Mouse (Mus musculus): ENCODE results near the gene Fkbp5. TPM values are rescaled to one million over a fixed set of nuclear protein-coding genes. Genes with fewer than 3 reads are reported as not detected.
A peak's percentile ranks its signal among the peaks of the same experiment; 100 is the strongest.
"Not testable (repeated sequence)": the region's sequence is repeated elsewhere in the genome, so short reads cannot be mapped to it uniquely, and the experiment has no call there.

Gene Fkbp5
- polyA plus RNA-seq, 1 experiment from 2014 or later: 16.2 TPM

DNA sequence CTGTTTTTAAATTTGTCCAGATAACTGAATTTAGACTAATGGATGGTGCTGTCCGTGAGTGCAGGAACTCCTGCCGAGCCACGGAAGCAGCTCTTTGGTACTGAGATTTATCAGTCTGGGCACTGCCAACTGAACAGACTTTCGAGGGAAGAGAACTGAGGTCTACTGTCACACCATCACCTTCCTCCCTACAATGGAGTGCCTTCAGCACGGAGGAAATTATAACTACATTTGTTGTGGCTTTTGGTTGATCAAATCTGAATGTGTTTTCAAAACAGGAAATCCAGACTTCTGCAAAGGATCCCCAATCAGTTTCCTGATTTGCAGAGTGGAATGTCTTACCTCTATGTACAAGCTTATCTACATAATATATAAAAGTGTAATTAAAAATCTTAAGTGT, 99.6 kb downstream of the Fkbp5 start:
- Histone ChIP-seq H3K27me3 (no peaks in the 10 kb centered on the region), H3K9me3 (replicated peaks) (no peaks in the 10 kb centered on the region), H3K4me2 (no peak overlapping the region), H3K27ac (no peak overlapping the region), H3K36me3 (no peaks in the 10 kb centered on the region), H3K4me3 (no peak overlapping the region), H3K9ac (no peak overlapping the region), H3K4me1 (replicated peaks) (peaks cover 18% of the 10 kb centered on the region)
- no peak for ATAC-seq (replicated peaks; ENCODE audit: insufficient number of reproducible peaks, insufficient read depth, low FRiP score, low read depth)
- WGBS: 84% methylated on average over 5 of the region's 5 CpGs

DNA sequence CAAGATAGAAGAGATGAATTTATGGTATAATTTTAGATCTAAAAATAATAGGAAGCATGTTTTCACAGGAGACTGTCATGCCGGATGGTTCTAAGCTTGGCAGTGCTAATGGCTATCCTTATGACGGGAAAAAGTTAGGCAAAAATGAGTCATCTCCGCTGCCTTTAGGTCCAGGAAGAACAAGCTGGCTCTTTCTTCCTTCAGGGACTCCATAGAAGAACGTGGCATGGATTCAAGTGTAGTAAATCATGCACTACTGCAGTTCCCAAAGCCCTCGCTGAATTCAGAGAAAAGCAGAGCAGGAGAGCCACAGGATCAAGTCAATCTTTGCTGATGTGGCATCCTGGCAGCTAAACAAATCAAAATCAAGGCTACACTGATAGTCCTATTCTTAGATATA, 102.1 kb downstream of the Fkbp5 start:
- ATAC-seq (replicated peaks; ENCODE audit: insufficient number of reproducible peaks, insufficient read depth, low FRiP score, low read depth): no peak
- H3K4me3 ChIP-seq: no peak overlapping the region
- H3K36me3 ChIP-seq: no peaks in the 10 kb centered on the region
- H3K9ac ChIP-seq: no peak overlapping the region
- peaks cover 10% of the 10 kb centered on the region for H3K4me1 ChIP-seq (replicated peaks)
- no peak overlapping the region for H3K4me2 ChIP-seq
- H3K9me3 ChIP-seq (replicated peaks): no peaks in the 10 kb centered on the region
- 67% methylated on average over 5 of the region's 5 CpGs for WGBS
- no peaks in the 10 kb centered on the region for H3K27me3 ChIP-seq
- no peak overlapping the region for H3K27ac ChIP-seq

DNA sequence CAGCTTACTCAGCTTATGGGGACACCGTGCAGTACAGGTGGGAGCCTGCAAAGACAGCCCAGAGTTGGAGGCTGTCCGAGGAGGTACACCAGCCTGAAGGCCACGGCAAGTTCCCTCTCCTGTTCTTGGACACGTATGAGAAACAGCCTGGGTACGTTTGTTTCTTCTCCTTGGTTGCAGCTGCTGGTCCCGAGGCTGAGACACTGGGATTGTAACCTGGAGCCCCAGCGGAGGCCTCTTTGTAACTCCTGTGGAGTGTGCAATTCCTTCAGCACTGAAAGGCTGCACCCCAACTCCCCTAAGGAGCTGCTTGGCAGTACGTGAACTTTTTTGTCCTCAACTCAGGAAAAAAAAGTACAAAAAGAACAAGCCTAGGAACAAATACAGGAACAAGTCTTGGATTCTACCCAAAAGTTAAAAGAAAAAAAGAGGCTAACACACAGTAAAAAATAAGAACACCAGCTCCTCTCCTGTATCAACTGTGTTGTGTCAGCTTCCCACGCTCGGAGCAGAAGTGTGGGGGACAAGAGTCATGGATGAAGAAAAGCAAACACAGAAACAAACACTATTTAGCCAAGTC, 105.9 kb downstream of the Fkbp5 start:
- H3K27ac ChIP-seq: peak overlapping the region; percentile 31; the same call in 1 of the 2 replicates
- 0 out of 2 replicates have a peak, but pooled peaks cover 2% of the 10 kb centered on the region for H3K4me1 ChIP-seq (replicated peaks)
- H3K36me3 ChIP-seq: no peaks in the 10 kb centered on the region
- H3K4me3 ChIP-seq: no peak overlapping the region
- no peaks in the 10 kb centered on the region for H3K9me3 ChIP-seq (replicated peaks)
- H3K27me3 ChIP-seq: no peaks in the 10 kb centered on the region
- no peak overlapping the region for H3K9ac ChIP-seq
- no peak overlapping the region for H3K4me2 ChIP-seq
- WGBS: 78% methylated on average over 10 of the region's 10 CpGs
- ATAC-seq (replicated peaks; ENCODE audit: insufficient number of reproducible peaks, insufficient read depth, low FRiP score, low read depth): no peak

DNA sequence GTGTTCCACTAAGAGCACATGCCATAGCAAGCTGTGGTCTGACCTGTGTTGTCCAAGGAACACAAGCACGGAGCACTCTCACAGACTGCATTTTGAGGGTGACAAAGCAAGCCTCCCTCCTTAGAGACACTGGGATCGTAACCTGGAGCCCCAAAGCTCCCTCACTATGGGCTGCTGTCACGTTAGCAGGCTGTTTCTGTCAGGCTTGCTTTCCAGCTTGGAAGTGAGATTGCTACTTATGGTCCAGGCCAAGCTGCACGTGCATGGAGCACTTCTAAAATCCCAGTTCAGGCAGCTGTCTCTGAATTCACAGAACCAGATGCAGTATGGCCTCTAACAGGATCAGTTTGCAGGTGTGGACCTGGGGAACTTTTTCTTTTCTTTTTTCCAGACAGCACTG, 106.6 kb downstream of the Fkbp5 start:
- no peaks in the 10 kb centered on the region for H3K27me3 ChIP-seq
- 0 out of 2 replicates have a peak, but pooled peaks cover 2% of the 10 kb centered on the region for H3K4me1 ChIP-seq (replicated peaks)
- H3K27ac ChIP-seq: no peak overlapping the region
- no peaks in the 10 kb centered on the region for H3K9me3 ChIP-seq (replicated peaks)
- H3K4me3 ChIP-seq: no peak overlapping the region
- no peak for ATAC-seq (replicated peaks; ENCODE audit: insufficient number of reproducible peaks, insufficient read depth, low FRiP score, low read depth)
- peaks cover 2% of the 10 kb centered on the region; the same call in 1 of the 2 replicates for H3K36me3 ChIP-seq
- H3K4me2 ChIP-seq: no peak overlapping the region
- no peak overlapping the region for H3K9ac ChIP-seq
- WGBS: 81% methylated on average over 4 of the region's 4 CpGs

DNA sequence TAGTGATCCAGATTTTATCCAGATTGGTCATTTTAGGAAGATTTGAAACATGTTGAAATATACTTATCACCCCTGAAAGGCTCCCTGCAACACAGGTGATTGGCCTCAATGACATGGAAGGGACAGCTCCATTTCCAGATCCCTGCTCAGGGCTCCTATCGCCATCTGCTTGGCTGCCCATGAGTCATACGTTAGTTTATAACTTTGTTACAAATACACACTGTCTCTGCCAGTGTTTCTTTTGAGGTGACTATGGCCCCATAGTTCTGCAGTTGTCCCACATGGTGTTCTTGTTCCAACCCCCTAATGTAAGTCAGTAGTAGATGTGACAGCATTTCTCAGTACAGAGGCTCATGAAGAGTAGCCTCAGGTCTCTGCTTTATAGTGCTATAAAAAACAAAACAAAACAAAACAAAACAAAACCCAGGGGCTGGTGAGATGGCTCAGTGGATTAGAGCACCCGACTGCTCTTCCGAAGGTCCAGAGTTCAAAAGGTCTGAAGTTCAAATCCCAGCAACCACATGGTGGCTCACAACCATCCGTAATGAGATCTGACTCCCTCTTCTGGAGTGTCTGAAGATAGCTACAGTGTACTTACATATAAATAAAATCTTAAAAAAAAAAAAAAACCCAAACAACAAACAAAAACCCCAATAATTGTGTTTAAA, 108.9 kb downstream of the Fkbp5 start:
- 72% methylated on average over 5 of the region's 5 CpGs for WGBS
- Histone ChIP-seq H3K4me2 (no peak overlapping the region), H3K4me1 (replicated peaks) (0 out of 2 replicates have a peak, but pooled peaks cover 2% of the 10 kb centered on the region), H3K4me3 (no peak overlapping the region), H3K36me3 (peaks cover 9% of the 10 kb centered on the region), H3K27ac (no peak overlapping the region), H3K27me3 (no peaks in the 10 kb centered on the region), H3K9ac (no peak overlapping the region), H3K9me3 (replicated peaks) (no peaks in the 10 kb centered on the region)
- no peak for ATAC-seq (replicated peaks; ENCODE audit: insufficient number of reproducible peaks, insufficient read depth, low FRiP score, low read depth)

DNA sequence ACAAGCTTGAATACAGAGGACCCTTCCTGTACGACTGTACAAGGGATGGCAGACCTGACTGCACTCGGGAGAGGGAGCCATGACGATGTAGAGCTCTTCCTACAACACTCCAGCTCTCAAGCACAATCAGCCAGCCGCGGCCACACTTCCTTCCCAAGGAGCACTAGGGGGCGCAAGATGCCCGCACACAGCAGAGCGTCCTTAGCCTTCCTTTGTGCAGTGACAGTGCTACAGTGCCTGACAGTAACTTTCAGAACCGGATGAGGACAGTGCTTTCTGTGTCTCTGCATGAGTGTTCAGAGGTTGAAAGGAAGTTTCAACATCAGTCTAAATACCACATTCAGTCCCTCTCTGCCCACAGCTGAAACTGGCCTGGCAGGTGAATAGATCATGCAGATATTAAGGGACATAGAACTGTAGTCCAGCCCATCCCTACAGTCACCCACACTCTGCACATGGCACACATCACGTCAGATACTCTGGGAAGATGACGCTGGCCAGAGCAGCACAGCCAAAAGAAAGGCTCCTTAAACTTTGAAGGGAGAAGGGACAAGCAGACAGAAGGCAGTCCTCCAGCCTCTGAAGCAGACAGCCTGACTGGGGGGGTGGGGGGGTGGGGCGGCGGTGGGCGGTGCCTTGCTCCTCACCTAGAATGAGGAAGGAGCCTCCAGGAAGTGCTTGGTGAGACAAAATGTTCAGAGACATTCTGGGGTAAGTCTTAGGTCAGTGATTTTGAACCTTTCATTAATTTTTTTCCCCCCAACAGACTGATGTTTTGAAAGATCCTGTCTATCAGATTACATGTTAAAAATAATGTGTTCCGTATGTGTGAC, 109.7 kb downstream of the Fkbp5 start:
- WGBS: 38% methylated on average over 15 of the region's 15 CpGs
- H3K9me3 ChIP-seq (replicated peaks): no peaks in the 10 kb centered on the region
- ATAC-seq (replicated peaks; ENCODE audit: insufficient number of reproducible peaks, insufficient read depth, low FRiP score, low read depth): peak; percentile 56

DNA sequence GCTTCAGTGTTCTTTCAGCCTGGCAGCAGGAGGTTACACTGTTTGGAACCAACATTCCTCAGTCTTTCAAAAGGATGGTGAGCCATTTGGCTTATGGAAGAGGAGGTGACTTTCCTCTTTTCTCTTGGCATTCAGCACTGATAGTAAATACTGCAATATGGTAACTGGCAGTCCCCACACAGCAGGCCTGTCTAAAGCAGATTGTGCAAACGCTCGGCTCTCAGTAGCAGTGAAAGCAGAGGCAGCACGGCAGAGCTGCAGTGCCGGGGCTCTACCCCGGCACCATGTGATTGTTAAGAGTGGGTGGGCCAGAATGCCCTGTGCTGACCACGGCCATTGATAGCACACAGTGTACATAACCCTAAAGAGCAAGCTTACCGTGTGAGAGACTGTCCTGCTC, 110.9 kb downstream of the Fkbp5 start:
- Histone ChIP-seq H3K4me3 (no peak overlapping the region), H3K9me3 (replicated peaks) (no peaks in the 10 kb centered on the region), H3K4me2 (no peak overlapping the region), H3K27me3 (no peaks in the 10 kb centered on the region), H3K4me1 (replicated peaks) (0 out of 2 replicates have a peak, but pooled peaks cover 2% of the 10 kb centered on the region), H3K36me3 (peaks cover 16% of the 10 kb centered on the region), H3K9ac (no peak overlapping the region), H3K27ac (no peak overlapping the region)
- 92% methylated on average over 7 of the region's 7 CpGs for WGBS
- ATAC-seq (replicated peaks; ENCODE audit: insufficient number of reproducible peaks, insufficient read depth, low FRiP score, low read depth): no peak

More for the DNA sequence above, 109.7 kb downstream of the Fkbp5 start:
- no peaks in the 10 kb centered on the region for H3K27me3 ChIP-seq
- no peak overlapping the region for H3K27ac ChIP-seq
- 0 out of 2 replicates have a peak, but pooled peaks cover 2% of the 10 kb centered on the region for H3K4me1 ChIP-seq (replicated peaks)
- no peak overlapping the region for H3K4me3 ChIP-seq
- H3K4me2 ChIP-seq: no peak overlapping the region
- H3K36me3 ChIP-seq: peaks cover 9% of the 10 kb centered on the region
- H3K9ac ChIP-seq: no peak overlapping the region

DNA sequence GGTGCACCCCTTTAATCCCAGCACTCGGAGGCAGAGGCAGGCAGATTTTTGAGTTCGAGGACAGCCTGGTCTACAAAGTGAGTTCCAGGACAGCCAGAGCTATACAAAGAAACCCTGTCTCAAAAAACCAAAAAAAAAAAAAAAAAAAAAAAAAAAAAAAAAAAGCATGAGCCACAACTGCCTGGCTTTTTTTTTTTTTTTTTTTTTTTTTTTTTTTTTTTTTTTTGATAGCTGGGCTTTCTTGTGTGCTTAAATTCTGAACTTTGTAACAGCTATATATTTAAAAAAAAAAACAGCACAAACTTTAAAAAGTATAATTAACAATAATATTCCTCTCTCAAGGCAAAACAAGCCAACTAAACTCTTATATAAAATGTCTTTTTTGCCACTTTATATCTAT, 112.6 kb downstream of the Fkbp5 start:
- ATAC-seq (replicated peaks; ENCODE audit: insufficient number of reproducible peaks, insufficient read depth, low FRiP score, low read depth); H3K4me1 ChIP-seq (replicated peaks); H3K9me3 ChIP-seq (replicated peaks); H3K27me3 ChIP-seq; H3K4me3 ChIP-seq; H3K27ac ChIP-seq; H3K4me2 ChIP-seq; H3K9ac ChIP-seq: not testable (repeated sequence)
- peaks cover 21% of the 10 kb centered on the region for H3K36me3 ChIP-seq
- WGBS: 97% methylated on average over 2 of the region's 2 CpGs

DNA sequence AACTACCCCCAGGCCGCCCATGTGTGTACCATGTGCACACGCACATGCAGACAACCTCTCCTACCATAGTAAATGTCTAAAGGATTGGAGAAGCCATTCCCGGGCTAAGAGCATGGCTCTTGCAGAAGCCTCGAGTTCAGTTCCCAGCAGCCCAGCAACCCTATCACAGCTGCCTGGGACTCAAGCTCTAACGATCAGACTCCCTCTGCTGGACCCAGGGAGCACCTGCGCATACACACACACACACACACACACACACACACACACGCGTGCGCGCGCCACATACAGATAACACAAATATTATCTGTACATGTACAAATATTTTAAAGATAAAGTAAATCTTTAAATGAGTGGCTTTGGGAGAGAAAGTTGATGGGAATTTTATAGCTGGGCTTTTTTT, 113.0 kb downstream of the Fkbp5 start:
- ATAC-seq (replicated peaks; ENCODE audit: insufficient number of reproducible peaks, insufficient read depth, low FRiP score, low read depth): no peak
- no peak overlapping the region for H3K27ac ChIP-seq
- H3K9ac ChIP-seq: no peak overlapping the region
- H3K36me3 ChIP-seq: peaks cover 21% of the 10 kb centered on the region
- no peak overlapping the region for H3K4me3 ChIP-seq
- H3K4me2 ChIP-seq: no peak overlapping the region
- 97% methylated on average over 11 of the region's 11 CpGs for WGBS
- no peaks in the 10 kb centered on the region for H3K9me3 ChIP-seq (replicated peaks)
- no peaks in the 10 kb centered on the region for H3K27me3 ChIP-seq
- 0 out of 2 replicates have a peak, but pooled peaks cover 2% of the 10 kb centered on the region for H3K4me1 ChIP-seq (replicated peaks)

DNA sequence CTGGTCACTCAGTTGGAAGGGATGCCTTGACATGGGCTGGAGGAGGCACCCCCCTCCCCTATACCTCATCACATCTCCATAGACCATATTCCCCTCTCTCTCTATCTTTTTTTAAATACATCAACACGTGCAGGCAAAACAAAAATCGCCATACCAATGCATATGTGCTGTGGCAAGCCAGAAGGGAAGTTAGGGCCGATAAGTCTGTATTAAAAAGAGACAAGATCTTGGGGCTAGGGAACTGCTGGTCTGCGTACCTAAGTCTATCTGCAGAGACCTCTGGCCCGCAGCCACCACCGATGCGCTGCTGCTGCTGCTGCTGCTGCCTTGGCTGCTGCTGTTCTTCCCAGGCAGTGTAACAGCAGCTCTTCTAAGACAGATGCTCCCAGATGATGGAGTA, 122.3 kb downstream of the Fkbp5 start:
- Histone ChIP-seq H3K4me3 (no peak overlapping the region), H3K4me2 (no peak overlapping the region), H3K36me3 (peaks cover 18% of the 10 kb centered on the region; the same call in 1 of the 2 replicates), H3K27ac (no peak overlapping the region), H3K27me3 (0 out of 2 replicates have a peak, but pooled peaks cover 7% of the 10 kb centered on the region), H3K4me1 (replicated peaks) (peaks cover 7% of the 10 kb centered on the region), H3K9me3 (replicated peaks) (no peaks in the 10 kb centered on the region), H3K9ac (no peak overlapping the region)
- no peak for ATAC-seq (replicated peaks; ENCODE audit: insufficient number of reproducible peaks, insufficient read depth, low FRiP score, low read depth)
- 74% methylated on average over 7 of the region's 7 CpGs for WGBS

DNA sequence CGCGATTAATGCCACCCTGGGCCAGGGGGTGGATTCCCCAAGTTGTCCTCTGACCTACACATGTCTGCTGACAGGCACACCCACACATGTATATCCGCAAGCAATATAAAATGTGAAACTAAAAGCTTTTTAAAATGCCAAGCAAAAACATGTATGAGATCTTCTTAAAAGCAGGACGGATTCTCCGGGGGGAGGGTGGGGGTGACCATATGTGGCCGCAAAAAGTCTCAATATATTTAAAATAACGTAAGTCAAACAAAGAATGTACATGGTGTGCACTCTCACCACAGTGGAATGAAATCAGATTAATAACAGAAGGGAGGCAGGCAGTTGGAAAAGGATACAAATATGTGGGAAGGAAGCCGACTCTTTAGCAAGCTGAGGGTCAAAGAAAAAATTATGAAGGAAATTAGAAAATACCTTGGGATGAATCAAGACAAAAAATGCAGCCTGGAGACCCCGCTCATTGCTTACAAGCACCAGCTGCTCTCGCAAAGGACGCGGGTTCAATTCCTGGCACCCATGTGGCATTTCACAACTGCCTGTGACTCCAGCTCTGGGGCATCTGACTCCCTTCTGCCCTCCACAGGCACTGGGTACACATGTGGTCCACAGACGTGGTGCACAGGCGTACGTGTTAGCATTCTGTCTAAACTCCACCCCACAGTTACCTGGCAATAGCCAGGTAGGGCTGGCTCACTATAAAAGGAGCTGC, 123.1 kb downstream of the Fkbp5 start:
- Histone ChIP-seq H3K4me2 (no peak overlapping the region), H3K27ac (no peak overlapping the region), H3K4me3 (no peak overlapping the region), H3K27me3 (peaks cover 10% of the 10 kb centered on the region), H3K36me3 (peaks cover 16% of the 10 kb centered on the region; the same call in 1 of the 2 replicates), H3K9ac (no peak overlapping the region), H3K9me3 (replicated peaks) (no peaks in the 10 kb centered on the region), H3K4me1 (replicated peaks) (peaks cover 7% of the 10 kb centered on the region)
- 76% methylated on average over 15 of the region's 15 CpGs for WGBS
- ATAC-seq (replicated peaks; ENCODE audit: insufficient number of reproducible peaks, insufficient read depth, low FRiP score, low read depth): no peak
